Mouse (Mus musculus): ENCODE results near the gene Mesp2.
"Not testable (repeated sequence)": the region's sequence is repeated elsewhere in the genome, so short reads cannot be mapped to it uniquely, and the experiment has no call there.

Gene Mesp2

GRCm38 (mm10) chr7:79810611-79811506 lies at the start of gene Mesp2:
Gene Mesp2 (plus strand): TSS chr7:79810727.
- peak; percentile 37 for DNase-seq (ENCODE audit: low read depth, low spot score)

GRCm38 (mm10) chr7:79761124-79761876 lies 49.2 kb upstream of the Mesp2 start:
- DNase-seq (ENCODE audit: low read depth, low spot score): no peak

- DNase-seq (ENCODE audit: low read depth, low spot score): no peak
Measured at GRCm38 (mm10) chr7:79762106-79762505, 48.4 kb upstream of the Mesp2 start.

GRCm38 (mm10) chr7:79765991-79766390 lies 44.5 kb upstream of the Mesp2 start:
- DNase-seq (ENCODE audit: low read depth, low spot score): no peak

- no peak for DNase-seq (ENCODE audit: low read depth, low spot score)
Measured at GRCm38 (mm10) chr7:79769664-79770063, 40.9 kb upstream of the Mesp2 start.

GRCm38 (mm10) chr7:79771561-79772512 lies 38.7 kb upstream of the Mesp2 start:
- DNase-seq (ENCODE audit: low read depth, low spot score): no peak

GRCm38 (mm10) chr7:79780647-79781626 lies 29.6 kb upstream of the Mesp2 start:
- DNase-seq (ENCODE audit: low read depth, low spot score): peak; percentile 66

GRCm38 (mm10) chr7:79781826-79782515 lies 28.6 kb upstream of the Mesp2 start:
- no peak for DNase-seq (ENCODE audit: low read depth, low spot score)

- no peak for DNase-seq (ENCODE audit: low read depth, low spot score)
Measured at GRCm38 (mm10) chr7:79782516-79782855, 28.0 kb upstream of the Mesp2 start.

GRCm38 (mm10) chr7:79786295-79786694 lies 24.2 kb upstream of the Mesp2 start:
- DNase-seq (ENCODE audit: low read depth, low spot score): peak; percentile 37

- DNase-seq (ENCODE audit: low read depth, low spot score): not testable (repeated sequence)
Measured at GRCm38 (mm10) chr7:79789812-79790211, 20.7 kb upstream of the Mesp2 start.

GRCm38 (mm10) chr7:79792635-79793421 lies 17.7 kb upstream of the Mesp2 start:
- DNase-seq (ENCODE audit: low read depth, low spot score): no peak

GRCm38 (mm10) chr7:79793688-79794087 lies 16.8 kb upstream of the Mesp2 start, which contains the start of gene Mesp1:
Gene Mesp1 (minus strand): TSS chr7:79793788.
- DNase-seq (ENCODE audit: low read depth, low spot score): no peak

GRCm38 (mm10) chr7:79798606-79799005 lies 11.9 kb upstream of the Mesp2 start:
- DNase-seq (ENCODE audit: low read depth, low spot score): no peak

- DNase-seq (ENCODE audit: low read depth, low spot score): peak; percentile 40
Measured at GRCm38 (mm10) chr7:79799048-79799447, 11.5 kb upstream of the Mesp2 start.

- no peak for DNase-seq (ENCODE audit: low read depth, low spot score)
Measured at GRCm38 (mm10) chr7:79799506-79799905, 11.0 kb upstream of the Mesp2 start.

GRCm38 (mm10) chr7:79800336-79800735 lies 10.2 kb upstream of the Mesp2 start:
- no peak for DNase-seq (ENCODE audit: low read depth, low spot score)

GRCm38 (mm10) chr7:79801391-79801790 lies 9.1 kb upstream of the Mesp2 start:
- DNase-seq (ENCODE audit: low read depth, low spot score): no peak

- DNase-seq (ENCODE audit: low read depth, low spot score): no peak
Measured at GRCm38 (mm10) chr7:79802037-79802436, 8.5 kb upstream of the Mesp2 start.

All from skeletal muscle tissue, adult 2 months (tissue).